Mouse (Mus musculus) bone marrow macrophage, adult 2 months (primary cell): Measurements from ENCODE around the gene Efhd2.

ENCODE experiments used
- CTCF ChIP-seq: IDR thresholded peaks from 2 replicates; pipeline ENCODE4 v1.5.1; 2012; ENCODE audit warnings: low read depth, mild to moderate bottlenecking, low read length, moderate library complexity
- POLR2A ChIP-seq: IDR thresholded peaks from 2 replicates; pipeline ENCODE4 v1.6.1; 2012; ENCODE audit warnings: mild to moderate bottlenecking, low read depth, low read length, borderline replicate concordance

DNA sequence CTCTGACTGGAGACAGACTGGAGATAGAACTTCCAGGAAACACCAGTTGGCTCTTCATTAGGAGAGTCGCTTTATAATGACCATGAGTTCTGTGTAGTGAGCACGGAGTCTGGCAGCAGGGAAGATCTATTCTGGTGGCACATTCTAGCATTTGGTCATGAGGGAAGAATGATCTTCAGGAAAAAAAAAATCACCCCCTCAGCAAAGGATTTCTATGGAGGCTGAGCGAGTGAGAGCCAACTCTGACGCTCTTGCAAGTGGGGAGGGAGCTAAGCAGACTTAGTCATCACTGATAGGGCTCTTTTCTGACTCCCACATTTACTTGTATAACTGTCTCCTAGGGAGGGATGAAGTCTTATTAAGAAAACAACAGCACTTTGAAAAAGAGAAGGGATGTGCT is 4.4 kb upstream of the Efhd2 start:
- TF ChIP-seq CTCF (no peak), POLR2A (no peak)
